Mouse (Mus musculus) olfactory bulb, adult 2 months (tissue): ENCODE data around the gene Rnase9. TPM values are rescaled to one million over a fixed set of nuclear protein-coding genes. Genes with fewer than 3 reads are reported as not detected.
"Not testable (repeated sequence)": the region's sequence is repeated elsewhere in the genome, so short reads cannot be mapped to it uniquely, and the experiment has no call there.

Source experiments
- H3K27ac ChIP-seq: fragments of 200-500 bp; 2 replicates; pipeline ENCODE4 v1.5.1; 2012; ENCODE audit warnings: low read depth, low read length; ENCODE audit not compliant: insufficient read depth
- H3K4me1 ChIP-seq: fragments of 200-500 bp; 2 replicates; pipeline ENCODE4 v1.6.1; 2012; ENCODE audit warnings: low read length; ENCODE audit not compliant: control insufficient read depth, insufficient read depth
- H3K4me3 ChIP-seq: fragments of 200-500 bp; 2 replicates; pipeline ENCODE4 v1.5.1; 2012; ENCODE audit warnings: mild to moderate bottlenecking, low read depth, low read length, moderate library complexity; ENCODE audit not compliant: insufficient read depth
- CTCF ChIP-seq: fragments of 200-500 bp; IDR thresholded peaks from 2 replicates; pipeline ENCODE4 v1.5.1; 2012; ENCODE audit warnings: low read depth, mild to moderate bottlenecking, low read length, moderate library complexity; ENCODE audit not compliant: insufficient read depth
- POLR2A ChIP-seq: fragments of 200-500 bp; IDR thresholded peaks from 2 replicates; pipeline ENCODE4 v1.6.1; 2012; ENCODE audit warnings: mild to moderate bottlenecking, low read depth, low read length, moderate library complexity; ENCODE audit not compliant: insufficient read depth
- WGBS: fragments of 180-500 bp; shearing (Covaris S2); methylation state at CpG from one replicate; pipeline ENCODE4 v1.1.7; 2018; 5-methylcytosine and 5-hydroxymethylcytosine counted together
- polyA plus RNA-seq: library from polyadenylated mRNA; stranded (reverse); fragments of >200 nt; gene quantifications from 2 replicates; pipeline ENCODE4 v1.2.4, GENCODE M21; 2012; ENCODE audit warnings: low replicate concordance; ENCODE audit not compliant: missing spikeins, insufficient read depth, insufficient read length

Rnase9 gene
- polyA plus RNA-seq, 1 experiment, result not detected

GRCm38 (mm10) chr14:51024820-51025219, 16.8 kb downstream of the Rnase9 start:
- Histone ChIP-seq H3K4me1 (no peaks in the 10 kb centered on the region), H3K4me3 (no peak overlapping the region), H3K27ac (no peak overlapping the region)
- 76% methylated on average over 1 of the region's 1 CpGs for WGBS
- TF ChIP-seq POLR2A (no peak), CTCF (no peak)

GRCm38 (mm10) chr14:51023457-51023856, 18.2 kb downstream of the Rnase9 start:
- no peak overlapping the region for H3K4me3 ChIP-seq
- H3K4me1 ChIP-seq, result no peaks in the 10 kb centered on the region
- WGBS, result 84% methylated on average over 4 of the region's 4 CpGs
- no peak for TF ChIP-seq CTCF
- TF ChIP-seq POLR2A, result no peak
- no peak overlapping the region for H3K27ac ChIP-seq

- TF ChIP-seq CTCF (no peak), POLR2A (no peak)
- no peaks in the 10 kb centered on the region for H3K4me1 ChIP-seq
- H3K4me3 ChIP-seq, result no peak overlapping the region
- H3K27ac ChIP-seq, result no peak overlapping the region
- 42% methylated on average over 3 of the region's 3 CpGs for WGBS
Observed at GRCm38 (mm10) chr14:51017256-51017655, 24.4 kb downstream of the Rnase9 start.

- no peaks in the 10 kb centered on the region for H3K4me1 ChIP-seq
- no peak overlapping the region for H3K27ac ChIP-seq
- H3K4me3 ChIP-seq, result no peak overlapping the region
- TF ChIP-seq POLR2A (no peak), CTCF (no peak)
Observed at GRCm38 (mm10) chr14:51015780-51016179, 25.9 kb downstream of the Rnase9 start.

GRCm38 (mm10) chr14:51014724-51015123, 26.9 kb downstream of the Rnase9 start:
- WGBS, result 90% methylated on average over 3 of the region's 3 CpGs
- not testable (repeated sequence) for H3K4me3 ChIP-seq, H3K27ac ChIP-seq, H3K4me1 ChIP-seq

GRCm38 (mm10) chr14:51009572-51009971, 32.1 kb downstream of the Rnase9 start:
- no peak overlapping the region for H3K27ac ChIP-seq
- no peak overlapping the region for H3K4me3 ChIP-seq
- TF ChIP-seq POLR2A, result no peak
- TF ChIP-seq CTCF, result no peak
- H3K4me1 ChIP-seq, result no peaks in the 10 kb centered on the region
- 91% methylated on average over 6 of the region's 6 CpGs for WGBS

- H3K4me1 ChIP-seq, result no peaks in the 10 kb centered on the region
- TF ChIP-seq CTCF, result no peak
- no peak for TF ChIP-seq POLR2A
- WGBS, result 73% methylated on average over 4 of the region's 4 CpGs
- no peak overlapping the region for H3K4me3 ChIP-seq
- no peak overlapping the region for H3K27ac ChIP-seq
Observed at GRCm38 (mm10) chr14:51008781-51009180, 32.9 kb downstream of the Rnase9 start.

- Histone ChIP-seq H3K4me3 (no peak overlapping the region), H3K4me1 (no peaks in the 10 kb centered on the region), H3K27ac (no peak overlapping the region)
- WGBS, result 52% methylated on average over 13 of the region's 13 CpGs
- TF ChIP-seq POLR2A, result no peak
- no peak for TF ChIP-seq CTCF
Observed at GRCm38 (mm10) chr14:51007914-51008713, 33.6 kb downstream of the Rnase9 start.

GRCm38 (mm10) chr14:51007152-51007801, 34.4 kb downstream of the Rnase9 start, which contains the start of gene Rnase10:
Rnase10 (plus strand) TSS chr14:51007751.
- no peaks in the 10 kb centered on the region for H3K4me1 ChIP-seq
- no peak within 1 kb of the TSS for H3K4me3 ChIP-seq
- TF ChIP-seq CTCF, result no peak
- 91% methylated on average over 8 of the region's 8 CpGs for WGBS
- no peak within 1 kb of the TSS for H3K27ac ChIP-seq
